Mouse (Mus musculus) right cerebral cortex, adult 18-20 months (tissue): Measurements from ENCODE around the gene Pgls.

Experiments
- DNase-seq: peaks from one replicate; pipeline ENCODE4 v3.0.0; 2022; ENCODE audit warnings: mixed read lengths

Pgls gene

DNA sequence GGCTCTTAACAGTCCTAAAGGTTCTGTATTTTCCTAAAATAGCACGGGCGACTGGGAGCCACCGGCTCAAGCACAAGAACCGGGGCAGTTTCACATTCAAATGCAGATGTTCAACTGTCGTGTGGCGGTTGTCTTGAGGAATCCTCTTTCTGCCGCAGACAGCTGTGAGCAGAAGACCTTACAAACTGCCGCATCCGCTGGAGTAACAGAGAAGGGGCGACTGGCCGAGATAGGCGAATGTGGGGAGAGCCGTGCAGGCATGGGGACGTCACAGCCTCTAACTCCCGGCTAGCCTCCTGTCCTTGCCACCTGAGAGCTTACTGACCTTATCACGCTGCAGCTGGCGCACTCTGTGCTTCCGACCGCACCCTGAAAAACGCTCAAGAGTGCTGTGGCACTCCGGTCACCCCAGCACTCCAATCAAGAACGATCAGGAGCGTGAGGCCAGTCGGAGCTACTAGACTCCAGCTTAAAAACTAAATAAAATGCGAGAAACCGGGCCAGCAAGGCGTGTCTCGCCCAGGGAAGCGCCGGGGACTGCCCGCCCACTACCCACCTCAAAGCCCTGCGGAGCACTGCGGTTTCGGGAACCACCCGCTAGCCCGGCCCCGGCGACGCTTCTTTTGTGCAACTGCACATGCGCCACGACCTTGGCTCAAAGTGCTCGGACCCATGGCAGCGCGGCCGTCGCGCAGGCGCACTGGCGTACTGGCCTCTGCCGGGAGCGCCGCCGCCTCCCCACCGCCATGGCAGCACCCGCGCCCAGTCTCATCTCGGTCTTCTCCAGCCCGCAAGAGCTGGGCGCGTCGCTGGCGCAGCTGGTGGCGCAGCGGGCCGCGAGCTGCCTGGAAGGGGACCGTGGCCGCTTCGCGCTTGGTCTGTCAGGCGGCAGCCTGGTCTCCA, at the start of gene Pgls:
Gene Pgls, plus strand, starts transcription at position 706 of the 903 bp plus-strand sequence.
- peak; percentile 97 for DNase-seq

DNA sequence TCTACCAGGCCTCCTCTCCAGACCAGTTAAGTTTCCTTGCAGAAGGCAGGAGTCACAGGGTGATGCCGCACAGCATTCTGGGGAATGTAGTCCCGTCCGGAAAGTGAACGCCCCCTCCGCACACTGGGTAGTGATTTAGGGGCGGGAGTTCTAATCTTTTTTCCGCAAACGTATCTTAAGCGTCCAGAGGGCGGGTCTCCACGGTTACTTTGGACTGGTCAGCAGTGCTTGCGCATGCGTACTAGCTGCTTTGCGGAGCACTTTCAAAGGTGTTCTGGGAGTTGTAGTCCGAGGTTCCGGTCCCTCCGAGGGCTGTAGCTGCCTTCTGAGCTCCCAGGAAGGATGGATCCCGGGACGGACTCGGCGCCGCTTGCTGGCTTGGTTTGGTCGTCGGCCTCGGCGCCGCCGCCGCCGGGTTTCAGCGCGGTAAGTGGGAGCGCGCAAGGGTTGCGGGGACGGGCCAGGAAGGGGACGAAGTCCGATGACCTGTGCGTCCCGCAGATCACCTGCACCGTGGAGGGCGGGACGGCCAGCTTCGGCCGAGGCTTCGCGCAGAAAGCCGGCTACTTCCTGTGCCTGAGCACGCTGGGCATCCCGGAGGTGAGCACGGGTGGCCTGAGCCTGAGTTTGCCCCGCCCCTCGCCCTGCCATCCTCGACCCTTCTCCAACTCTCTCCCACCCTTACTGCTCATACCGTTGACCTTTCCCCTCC, 49.2 kb upstream of the Pgls start, which contains the start of gene Mvb12a:
Gene Mvb12a, plus strand, starts transcription at position 291 of the 712 bp plus-strand sequence.
- DNase-seq: peak; percentile 98

- no peak for DNase-seq
Measured at GRCm38 (mm10) chr8:71543755-71544154, 48.2 kb upstream of the Pgls start.

DNA sequence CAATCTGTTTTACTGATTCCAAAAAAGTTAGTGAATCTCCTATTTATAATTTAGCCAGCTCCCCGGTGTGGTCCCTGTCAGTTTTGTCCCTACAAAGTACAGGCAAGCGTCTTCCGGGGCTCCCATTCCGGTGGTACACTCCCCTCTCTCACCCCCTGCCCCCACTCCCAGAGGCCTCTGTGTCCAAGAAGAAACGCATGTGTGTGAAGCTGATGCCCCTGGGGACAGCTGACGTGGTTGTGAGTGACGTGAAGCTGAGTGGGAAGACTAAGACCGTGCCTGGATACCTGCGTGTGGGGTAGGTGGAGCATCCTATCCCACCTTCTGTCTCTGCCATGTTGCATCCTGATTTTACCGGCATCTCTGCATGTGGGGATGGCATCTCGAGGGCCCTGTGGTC, 46.9 kb upstream of the Pgls start:
- no peak for DNase-seq

GRCm38 (mm10) chr8:71547590-71547989, 44.4 kb upstream of the Pgls start:
- no peak for DNase-seq

- no peak for DNase-seq
Measured at GRCm38 (mm10) chr8:71550754-71551153, 41.2 kb upstream of the Pgls start.

DNA sequence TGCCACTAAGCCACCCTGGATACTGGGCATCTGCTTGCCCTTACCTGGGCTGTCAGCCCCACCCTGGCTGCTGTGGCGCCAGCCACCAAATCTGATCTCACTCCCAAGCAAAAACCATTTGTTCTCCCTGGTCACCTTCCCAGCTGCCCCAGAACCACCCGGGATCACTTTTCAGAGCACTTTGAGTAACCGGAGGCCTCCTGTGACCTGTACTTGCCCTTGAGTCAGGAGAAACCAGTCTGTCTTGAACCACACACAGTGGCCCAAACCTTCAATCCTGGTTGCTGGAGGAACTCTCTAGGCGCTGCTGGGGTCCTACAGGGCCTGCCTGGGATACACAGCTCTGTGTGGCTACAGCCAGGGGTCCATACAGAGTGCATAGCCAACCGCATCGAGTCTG, 39.2 kb upstream of the Pgls start:
- no peak for DNase-seq

GRCm38 (mm10) chr8:71554001-71554400, 38.0 kb upstream of the Pgls start:
- DNase-seq: no peak

- no peak for DNase-seq
Measured at GRCm38 (mm10) chr8:71554644-71555043, 37.3 kb upstream of the Pgls start.

- DNase-seq: no peak
Measured at GRCm38 (mm10) chr8:71558071-71558957, 33.7 kb upstream of the Pgls start, which contains the start of gene Tmem221. Gene Tmem221 (minus strand): TSS chr8:71558871.

- no peak for DNase-seq
Measured at GRCm38 (mm10) chr8:71558958-71559690, 32.9 kb upstream of the Pgls start.

DNA sequence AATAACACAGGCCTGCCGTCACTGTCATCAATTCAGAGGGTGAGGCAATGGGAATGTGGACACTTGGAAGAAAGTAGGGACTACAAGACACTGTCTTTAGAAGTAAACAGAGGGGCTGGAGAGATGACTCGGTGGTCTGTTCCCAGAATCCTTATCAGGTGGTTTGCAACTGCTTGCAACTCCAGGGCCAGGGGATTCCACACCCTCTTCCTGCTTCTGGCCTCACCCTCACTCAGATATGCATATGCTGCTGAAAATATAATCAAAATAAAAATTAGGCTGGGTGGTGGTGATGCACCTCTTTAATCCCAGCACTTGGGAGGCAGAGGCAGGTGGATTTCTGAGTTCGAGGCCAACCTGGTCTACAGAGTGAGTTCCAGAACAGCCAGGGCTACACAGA, 31.9 kb upstream of the Pgls start:
- DNase-seq: no peak

GRCm38 (mm10) chr8:71560765-71561164, 31.2 kb upstream of the Pgls start:
- no peak for DNase-seq

- no peak for DNase-seq
Measured at GRCm38 (mm10) chr8:71561401-71561800, 30.6 kb upstream of the Pgls start.

DNA sequence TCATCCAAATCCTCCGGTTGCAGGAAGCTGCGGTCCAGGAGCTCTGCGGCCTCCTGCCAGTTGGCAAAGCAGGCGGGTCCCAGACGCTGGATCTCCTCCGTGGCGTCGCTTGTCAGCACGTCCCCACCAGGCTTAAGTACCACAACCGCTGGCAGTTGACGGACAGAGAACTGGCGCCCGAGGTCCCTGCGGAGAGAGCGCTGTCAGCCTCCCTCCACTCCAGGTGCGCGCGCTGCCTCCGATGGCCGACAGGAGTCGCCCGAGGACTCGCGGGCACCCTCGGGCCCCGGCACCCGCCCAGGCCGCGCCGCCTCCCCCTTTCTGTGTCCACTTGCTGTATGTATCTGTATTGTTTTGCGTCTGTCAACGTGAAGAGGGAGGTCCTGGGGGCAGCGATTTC, 29.2 kb upstream of the Pgls start:
- peak; percentile 69 for DNase-seq

- no peak for DNase-seq
Measured at GRCm38 (mm10) chr8:71563992-71564391, 28.0 kb upstream of the Pgls start.

DNA sequence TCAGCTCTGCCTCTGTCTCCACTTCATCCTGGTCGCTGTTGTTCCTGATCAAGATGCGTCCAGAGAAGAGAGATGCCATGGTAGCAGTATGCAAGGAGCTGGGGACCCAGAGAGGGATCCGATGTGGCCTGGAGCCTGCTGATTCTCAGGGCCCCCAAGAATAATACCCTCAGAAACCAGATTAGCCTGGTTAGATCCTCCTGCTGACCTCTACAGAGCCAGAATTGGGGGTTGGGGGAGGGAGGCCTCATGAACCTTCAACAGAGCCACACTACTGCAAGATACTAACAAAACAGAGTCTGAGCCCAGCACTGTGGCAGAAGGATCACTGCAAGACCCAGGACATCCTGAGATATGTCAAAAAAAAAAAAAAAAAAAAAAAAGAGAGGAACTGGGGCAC, 25.5 kb upstream of the Pgls start, which contains the start of gene Nxnl1:
Gene Nxnl1, minus strand, starts transcription at position 101 of the 400 bp plus-strand sequence.
- no peak for DNase-seq

GRCm38 (mm10) chr8:71567587-71567986, 24.4 kb upstream of the Pgls start:
- DNase-seq: no peak

DNA sequence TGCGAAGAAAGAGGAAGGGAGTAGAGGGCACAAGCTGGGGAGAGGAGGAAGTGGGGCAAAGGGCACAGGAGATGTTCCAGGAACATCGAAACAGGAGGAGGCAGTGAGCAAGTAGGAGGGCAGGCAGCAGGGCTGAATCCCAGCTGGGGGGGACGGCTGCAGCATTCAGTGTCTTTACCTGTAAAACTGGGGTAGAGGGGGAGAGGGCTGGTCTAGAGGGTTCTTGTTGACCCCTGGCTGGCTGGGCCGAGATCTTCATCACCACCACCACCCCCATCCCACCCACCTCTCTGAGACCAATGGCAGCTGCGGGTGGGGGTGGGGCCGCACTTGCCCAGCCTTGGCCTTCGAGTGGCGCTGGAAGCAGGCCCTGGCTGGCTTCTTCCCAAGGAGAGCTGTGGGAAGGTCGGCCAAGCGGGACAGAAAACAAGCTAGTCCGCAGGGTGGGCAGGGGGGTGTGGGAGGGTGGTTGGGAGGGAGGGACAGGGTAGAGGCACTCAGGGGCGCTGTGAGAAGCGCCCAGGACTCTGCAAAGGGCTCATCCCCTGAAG, 23.5 kb upstream of the Pgls start, which contains the start of gene Slc27a1:
Gene Slc27a1, plus strand, starts transcription at position 496 of the 551 bp plus-strand sequence.
- DNase-seq: peak; percentile 78

- DNase-seq: no peak
Measured at GRCm38 (mm10) chr8:71568941-71569340, 23.0 kb upstream of the Pgls start.
